Mouse (Mus musculus) T-cell, adult 2 months (primary cell): ENCODE measurements around the gene Fmnl2.

ENCODE experiments used
- DNase-seq: peaks from one replicate; pipeline ENCODE4 v3.0.0; 2022; ENCODE audit warnings: low spot score

Gene Fmnl2

DNA sequence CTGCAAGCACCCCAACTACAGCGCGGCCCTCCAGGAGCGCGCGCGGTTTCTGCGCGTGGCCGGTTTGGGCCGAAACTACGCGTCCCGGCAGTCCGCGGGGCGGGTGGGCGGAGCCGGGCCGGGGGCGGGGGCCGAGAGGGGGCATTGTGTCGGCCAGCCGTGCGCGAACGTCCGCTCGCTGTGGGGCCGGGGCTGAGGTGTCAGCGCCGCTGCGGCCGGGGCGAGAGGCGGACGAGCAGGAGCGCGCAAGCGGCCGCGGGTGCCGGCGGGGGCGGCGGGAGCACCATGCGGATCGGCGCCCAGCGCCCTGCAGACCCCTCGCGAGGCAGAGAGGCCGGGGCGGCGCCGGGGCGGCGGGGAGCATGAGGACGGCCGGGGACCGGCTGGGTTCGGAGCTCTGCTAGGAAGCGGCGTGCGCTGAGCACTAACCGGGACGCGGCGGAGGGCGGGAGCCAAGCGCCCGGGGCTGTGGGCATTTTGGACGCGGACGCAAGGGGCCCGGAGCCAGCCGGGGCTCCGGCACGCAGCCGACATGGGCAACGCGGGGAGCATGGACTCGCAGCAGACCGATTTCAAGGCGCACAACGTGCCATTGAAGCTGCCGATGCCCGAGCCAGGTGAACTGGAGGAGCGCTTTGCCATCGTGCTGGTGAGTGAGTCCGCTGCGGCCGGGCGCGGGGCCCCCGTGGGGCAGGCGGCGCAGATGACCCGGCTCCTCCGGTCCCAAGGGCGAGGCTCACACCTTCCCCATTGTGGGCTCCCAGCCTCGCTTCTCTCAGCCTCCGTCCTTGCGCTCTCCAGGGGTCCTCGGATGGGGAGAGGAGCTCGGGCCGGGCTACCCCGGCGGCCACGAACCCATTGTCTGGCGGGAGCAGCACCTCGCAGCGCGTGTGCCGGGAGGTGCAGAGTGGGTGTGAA is at the start of gene Fmnl2:
TSS of gene Fmnl2 (plus strand) at position 250 of the 918 bp plus-strand sequence.
- no peak for DNase-seq

DNA sequence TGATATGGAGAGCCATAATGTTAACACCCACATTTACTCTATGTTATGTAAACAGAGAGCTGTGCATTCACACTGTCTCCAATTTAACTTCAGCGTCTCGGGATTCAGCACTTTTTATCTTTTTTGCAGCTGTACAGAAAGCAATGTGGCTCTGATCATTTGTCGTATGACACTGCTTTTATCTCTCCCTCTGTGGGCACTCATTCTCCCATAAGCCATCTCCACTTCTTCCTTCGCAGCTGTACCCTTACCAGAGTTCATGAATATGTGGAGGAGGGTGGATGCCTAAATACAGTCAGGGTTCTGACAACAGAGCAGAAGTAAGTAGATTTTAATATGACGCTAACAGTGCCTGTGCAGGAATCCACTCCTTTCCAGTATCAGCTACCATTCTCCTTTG is 47.7 kb upstream of the Fmnl2 start:
- DNase-seq, result no peak

- DNase-seq, result no peak
Observed at GRCm38 (mm10) chr2:52811691-52812090, 46.0 kb upstream of the Fmnl2 start.

DNA sequence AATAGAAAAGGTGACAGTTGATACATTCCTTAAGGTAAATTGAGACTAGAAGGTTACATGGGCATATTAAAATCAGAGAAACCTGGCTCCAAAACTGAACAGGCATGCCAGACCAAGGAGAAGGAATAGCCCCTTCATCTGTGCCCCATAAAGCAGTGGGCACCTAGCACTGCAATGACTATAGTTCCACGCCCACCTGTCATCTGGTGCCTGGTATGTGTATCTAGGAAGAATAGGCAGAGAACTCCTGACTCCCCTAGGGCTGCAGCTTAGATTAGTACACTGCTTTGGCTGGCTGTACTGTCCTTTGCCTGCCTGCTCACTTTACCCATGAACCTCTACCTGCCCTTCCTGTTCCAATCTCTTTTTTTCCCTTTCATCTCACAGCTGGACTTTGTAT is 40.3 kb upstream of the Fmnl2 start:
- no peak for DNase-seq

GRCm38 (mm10) chr2:52818944-52819343 is 38.7 kb upstream of the Fmnl2 start:
- no peak for DNase-seq

GRCm38 (mm10) chr2:52822214-52822613 is 35.4 kb upstream of the Fmnl2 start:
- no peak for DNase-seq

DNA sequence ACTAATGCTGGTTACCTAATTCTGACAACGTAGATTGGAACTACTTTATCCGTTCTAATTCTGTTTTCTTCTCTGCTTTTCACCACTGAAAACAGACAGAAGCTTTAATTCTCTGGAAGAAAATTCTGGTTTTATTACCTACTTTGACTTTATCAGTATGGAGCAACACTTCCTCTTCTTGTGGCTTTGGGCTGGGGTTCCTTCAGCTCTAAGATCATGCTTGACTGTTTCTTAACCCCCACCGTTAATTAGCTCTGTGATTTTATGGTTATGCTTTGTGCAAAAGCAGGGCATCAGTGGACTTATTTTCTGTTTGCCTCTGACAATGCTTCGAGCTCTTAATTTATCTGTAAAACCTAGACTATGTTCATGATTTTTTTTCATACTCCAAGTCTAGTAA is 29.6 kb upstream of the Fmnl2 start:
- no peak for DNase-seq

DNA sequence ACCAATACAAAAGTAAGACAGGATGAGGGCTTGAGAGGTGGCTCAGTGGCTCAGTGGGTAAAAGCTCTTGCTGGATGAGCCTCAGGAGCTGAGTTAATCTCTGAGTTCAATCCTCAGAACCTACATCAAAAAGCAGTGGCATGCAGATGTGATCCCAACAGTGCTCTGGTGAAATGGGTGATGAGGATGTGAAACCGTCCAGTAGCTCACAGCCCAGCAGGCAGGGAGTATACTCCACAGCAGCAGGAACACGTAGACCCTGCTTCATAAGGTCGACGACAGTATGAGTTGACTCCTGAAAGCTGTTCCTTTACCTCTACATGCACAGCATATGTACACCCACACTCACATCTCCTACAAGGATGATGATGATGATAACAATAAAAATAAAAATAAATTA is 27.1 kb upstream of the Fmnl2 start:
- DNase-seq, result no peak

GRCm38 (mm10) chr2:52831585-52831984 is 26.1 kb upstream of the Fmnl2 start:
- no peak for DNase-seq

GRCm38 (mm10) chr2:52835726-52836125 is 21.9 kb upstream of the Fmnl2 start:
- DNase-seq, result no peak

DNA sequence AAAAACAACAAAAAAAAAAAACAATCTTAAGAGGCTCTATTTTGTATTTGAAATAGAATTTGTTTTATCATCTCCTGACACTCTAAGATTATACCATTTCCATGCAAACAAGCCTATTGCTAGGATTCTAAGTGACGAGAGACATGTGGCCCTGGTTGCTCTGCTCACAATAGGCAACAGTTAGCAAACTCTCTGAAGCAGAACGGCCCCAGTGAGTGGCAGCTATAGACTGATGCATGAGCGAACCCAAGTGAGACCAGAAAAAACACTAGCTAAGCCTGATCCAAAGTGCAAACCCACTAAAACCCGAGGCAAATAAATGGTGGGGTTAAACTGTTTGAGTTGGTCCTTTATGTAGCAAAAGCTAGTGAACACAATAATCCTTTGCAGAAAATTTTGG is 18.6 kb upstream of the Fmnl2 start:
- no peak for DNase-seq

GRCm38 (mm10) chr2:52839868-52840267 is 17.8 kb upstream of the Fmnl2 start:
- DNase-seq, result no peak

- no peak for DNase-seq
Observed at GRCm38 (mm10) chr2:52843861-52844260, 13.8 kb upstream of the Fmnl2 start.

GRCm38 (mm10) chr2:52844936-52845752 is 12.5 kb upstream of the Fmnl2 start:
- no peak for DNase-seq

DNA sequence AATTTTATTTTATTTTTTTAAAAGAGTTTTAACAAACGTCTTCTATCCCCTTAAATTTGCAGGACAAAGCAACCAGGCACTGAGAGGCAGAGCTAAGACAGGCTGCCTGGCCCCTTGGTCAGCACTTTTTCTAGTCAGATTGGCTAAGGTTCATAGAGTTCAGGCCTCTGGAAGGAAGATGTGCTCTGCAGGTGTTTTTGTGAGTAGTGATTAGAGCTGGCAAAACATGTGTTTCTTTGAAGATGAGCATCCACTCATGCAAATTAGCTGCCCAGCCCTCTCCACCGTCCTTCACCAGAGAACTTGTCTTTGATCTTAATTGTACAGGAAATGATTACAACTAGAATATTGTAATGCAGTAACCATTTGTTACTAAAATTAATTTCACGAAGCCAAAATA is 11.2 kb upstream of the Fmnl2 start:
- DNase-seq, result no peak

DNA sequence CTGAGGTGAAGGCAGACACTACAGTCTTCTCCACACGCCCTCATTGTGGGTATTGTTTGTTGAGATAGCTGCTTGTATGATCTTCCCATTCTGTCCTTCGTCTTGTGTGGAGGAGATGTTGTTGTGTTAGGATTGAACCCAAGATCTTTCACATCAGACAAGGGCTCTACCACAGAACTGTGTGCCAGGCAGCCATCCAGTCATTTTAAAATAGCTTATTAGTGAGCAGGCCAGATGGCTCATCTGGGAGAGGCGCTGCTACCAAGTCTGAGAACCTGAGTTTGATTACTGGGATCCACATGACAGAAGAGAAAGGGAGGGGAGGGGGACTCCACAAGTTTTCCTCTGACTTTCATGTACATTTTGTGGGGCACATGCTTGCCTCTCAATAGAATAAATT is 8.6 kb upstream of the Fmnl2 start:
- no peak for DNase-seq

GRCm38 (mm10) chr2:52858529-52859465 is 1.1 kb downstream of the Fmnl2 start:
- no peak for DNase-seq

- DNase-seq, result no peak
Observed at GRCm38 (mm10) chr2:52859466-52859840, 1.8 kb downstream of the Fmnl2 start.

GRCm38 (mm10) chr2:52860111-52860775 is 2.6 kb downstream of the Fmnl2 start:
- DNase-seq, result no peak

DNA sequence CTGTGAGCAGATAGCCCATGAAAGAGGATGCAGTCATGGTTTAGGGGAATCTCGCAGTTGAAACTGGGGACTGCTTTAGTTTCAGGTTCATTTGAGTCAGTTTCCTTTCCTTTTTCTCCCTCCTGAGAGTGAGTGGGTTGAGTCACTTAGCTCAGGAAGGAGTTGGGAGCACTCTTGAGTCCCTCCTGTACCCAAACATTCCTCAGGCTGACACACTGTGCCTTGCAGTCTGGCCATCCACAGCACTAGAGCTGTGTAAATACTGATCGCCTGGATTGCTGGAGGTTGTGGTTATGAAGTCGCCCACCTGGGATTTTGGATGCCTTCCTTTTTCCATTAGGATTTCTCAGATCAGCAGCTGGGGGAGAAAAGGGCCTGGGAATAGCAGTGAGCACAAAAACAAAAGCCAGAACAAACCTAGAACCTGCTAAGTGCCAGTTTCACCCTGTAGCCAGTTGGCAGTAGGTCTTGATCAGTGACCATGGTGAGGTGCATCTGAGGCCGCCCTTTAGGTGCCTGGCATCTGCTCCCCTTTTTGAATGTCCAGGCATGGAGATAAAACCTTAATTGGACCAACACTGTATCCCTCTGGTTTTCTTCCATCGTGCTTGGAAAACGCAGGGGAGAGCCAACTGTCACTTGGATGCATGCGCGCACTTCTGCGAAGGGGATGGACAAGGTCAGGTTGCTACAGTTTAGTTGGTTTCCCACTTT is 4.5 kb downstream of the Fmnl2 start:
- no peak for DNase-seq

- no peak for DNase-seq
Observed at GRCm38 (mm10) chr2:52862760-52863124, 5.1 kb downstream of the Fmnl2 start.
